Mouse (Mus musculus) adrenal gland, postnatal 25 days (tissue): Measurements from ENCODE around the gene Xbp1. TPM values are rescaled to one million over a fixed set of nuclear protein-coding genes. Genes with fewer than 3 reads are reported as not detected.
"Not testable (repeated sequence)": the region's sequence is repeated elsewhere in the genome, so short reads cannot be mapped to it uniquely, and the experiment has no call there.

Source experiments
- DNase-seq: peaks from one replicate; pipeline ENCODE4 v3.0.0; 2021; ENCODE audit warnings: mixed read lengths
- total RNA-seq: library from RNA; stranded (reverse); gene quantifications from 2 replicates; pipeline ENCODE4 v1.2.3, GENCODE M21; 2021

Xbp1 gene
- total RNA-seq, 1 experiment from 2014 or later: 149 TPM

DNA sequence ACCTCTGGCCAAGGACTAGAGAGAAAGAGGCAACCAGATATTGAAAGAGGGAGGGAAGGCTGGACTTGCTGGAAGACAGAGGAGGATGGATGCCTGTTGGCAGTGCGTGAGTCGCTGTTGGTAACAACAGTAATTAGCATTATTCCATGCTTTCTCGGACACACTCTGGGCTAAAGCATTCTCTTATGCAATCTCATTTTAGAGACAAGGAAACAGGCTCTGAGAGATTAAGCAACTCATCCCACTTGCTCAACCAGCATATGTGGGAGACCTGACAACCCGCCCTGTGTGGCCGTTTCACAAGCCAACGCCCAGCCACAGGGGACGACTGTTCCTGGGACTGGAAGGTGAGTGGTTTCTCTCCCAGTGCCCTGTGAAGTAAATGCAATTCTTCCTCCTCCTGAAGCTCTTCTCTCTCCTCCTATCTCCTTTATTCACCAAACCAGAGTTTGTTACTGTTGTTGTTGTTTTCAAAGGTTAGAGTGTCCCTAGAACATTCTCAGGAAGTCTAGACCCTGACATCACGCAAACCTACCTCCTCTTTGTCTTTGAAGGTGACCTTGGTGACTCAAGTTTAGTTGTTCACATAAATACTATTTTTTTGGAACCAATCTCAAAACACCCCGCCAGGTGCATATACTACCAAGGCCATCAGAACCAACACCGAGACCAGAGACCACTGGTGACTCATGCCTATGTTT is 18.0 kb upstream of the Xbp1 start:
- peak; percentile 38 for DNase-seq

DNA sequence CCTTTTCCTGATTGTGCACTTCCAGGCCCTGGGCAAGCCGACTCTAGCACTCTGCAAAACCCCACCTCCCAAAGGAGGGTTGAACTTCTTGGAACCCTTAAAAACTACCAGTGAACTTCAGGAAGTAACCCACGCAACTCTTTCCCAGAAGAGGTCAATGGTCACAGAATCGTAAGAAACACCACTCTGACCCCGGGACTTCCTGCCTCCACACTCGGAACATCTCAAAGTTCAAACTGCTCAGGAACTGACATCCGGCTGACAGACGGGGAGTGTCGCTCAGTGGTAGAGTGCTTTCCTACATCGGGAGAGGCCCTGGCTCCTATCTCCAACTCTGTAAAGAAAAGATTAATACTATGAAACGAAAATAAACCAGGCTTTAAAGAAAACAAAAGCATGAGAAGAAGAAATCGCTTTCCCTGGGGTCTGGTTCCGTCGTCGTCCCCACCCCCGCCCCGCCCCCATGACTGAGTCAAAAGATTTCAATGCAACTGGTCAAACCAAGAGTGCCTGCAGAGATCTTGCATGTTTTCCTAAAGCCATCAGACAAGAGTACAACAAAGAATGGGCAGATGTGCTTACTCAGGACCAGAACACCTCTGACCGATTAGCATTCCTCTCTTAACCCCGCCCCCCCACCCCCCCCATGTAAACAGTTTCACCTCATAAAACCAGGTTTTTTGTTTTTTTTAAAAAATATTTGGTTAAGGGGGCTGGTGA is 14.4 kb upstream of the Xbp1 start:
- no peak for DNase-seq

DNA sequence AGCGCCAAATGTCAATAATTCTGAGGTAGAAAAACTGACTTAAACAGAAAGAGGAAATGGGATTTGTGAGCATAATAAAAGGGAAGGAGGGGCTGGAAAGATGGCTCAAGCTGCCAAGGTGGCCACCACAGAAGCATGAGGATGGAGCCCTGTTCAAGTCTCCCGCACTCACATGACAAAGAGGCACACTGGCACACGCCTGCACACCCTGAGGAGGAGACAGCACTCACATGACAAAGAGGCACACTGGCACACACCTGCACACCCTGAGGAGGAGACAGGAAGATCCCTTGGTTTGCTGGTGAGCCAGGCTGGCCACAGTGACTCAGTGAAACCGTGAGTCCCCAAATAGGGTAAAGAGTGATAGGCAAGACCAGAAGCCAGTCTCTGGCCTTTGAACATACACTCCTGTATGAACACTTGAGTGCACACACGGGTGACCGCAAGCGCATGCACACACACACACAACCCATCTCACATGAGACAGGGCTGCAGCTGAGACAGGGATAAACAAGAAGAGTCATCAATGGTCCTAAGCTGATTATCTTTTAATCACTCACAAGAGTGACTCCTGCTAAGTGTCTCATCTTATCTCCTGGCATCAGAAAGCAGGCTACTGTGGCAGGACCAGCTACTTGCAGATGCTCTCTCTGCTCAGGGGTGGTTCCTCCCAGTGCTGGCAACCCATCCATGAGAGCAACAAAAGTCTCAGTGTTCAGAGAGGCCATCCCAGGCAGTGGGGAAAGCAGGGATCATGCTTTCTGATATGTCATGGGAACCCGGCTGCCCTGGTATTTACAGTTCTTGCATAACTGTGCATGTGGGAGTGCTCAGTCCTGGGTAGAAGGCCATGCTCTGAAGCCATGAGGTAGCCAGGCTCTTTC is 11.0 kb upstream of the Xbp1 start:
- no peak for DNase-seq

DNA sequence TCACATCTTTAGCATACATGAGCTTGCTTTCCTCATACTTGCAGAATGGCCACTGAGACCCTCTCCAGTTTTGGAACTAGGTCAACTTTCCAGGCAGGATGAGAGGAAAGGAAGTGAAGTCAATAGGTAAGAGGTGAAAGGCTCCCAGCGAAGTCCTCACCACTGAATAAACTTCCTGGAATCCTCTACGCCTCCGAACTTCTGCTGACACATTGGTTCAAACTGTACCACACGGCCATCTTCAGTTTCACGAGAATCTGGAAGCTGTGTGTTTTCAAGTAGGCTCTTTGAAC is 10.4 kb upstream of the Xbp1 start:
- no peak for DNase-seq

DNA sequence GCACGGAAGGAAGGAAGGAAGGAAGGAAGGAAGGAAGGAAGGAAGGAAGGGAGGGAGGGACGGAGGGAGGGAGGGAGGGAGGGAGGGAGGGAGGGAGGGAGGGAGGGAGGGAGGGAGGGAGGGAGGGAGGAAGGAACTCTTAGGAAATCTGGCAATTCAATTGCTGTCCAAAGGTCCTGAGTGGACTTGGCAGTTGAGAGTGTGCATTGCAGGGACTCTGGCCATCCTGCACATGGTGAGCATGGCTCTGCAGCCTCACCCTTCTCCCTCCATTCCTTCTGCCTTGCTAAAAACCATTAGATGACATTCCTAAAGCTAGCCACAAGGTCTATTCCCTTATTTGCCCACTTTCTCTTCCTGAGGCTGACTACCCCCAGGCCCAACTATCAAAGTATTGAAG is 9.8 kb upstream of the Xbp1 start:
- not testable (repeated sequence) for DNase-seq

DNA sequence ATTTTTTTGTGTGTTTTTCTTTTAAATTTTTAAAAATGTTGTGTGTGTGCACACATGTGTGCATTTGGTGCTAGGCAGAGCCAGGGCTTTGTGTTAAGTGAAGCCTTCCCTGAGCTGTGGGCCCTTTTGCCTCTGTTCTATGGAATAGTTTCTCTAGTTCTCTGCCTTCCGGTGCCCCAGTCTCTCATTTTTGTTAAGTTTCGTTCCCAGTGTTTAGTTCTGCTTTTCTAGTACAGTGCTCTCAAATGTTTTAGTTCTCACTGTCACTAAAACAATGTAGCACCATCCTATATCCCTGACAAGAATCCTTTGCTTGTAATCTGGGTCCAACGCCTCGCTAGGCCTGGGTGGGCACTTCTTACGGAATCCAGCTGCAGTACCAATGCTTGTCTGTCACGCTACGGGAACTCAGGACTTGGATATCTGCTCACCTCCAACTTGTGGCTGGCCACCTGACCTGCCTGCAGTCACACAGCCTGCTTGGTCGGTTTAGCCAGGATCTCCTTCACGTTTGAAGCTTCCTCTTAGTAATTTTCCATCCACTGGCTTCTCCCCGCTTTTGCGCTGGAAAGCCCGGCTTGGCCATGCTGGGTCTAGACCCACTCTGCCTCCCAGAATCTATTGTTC is 8.2 kb upstream of the Xbp1 start:
- DNase-seq: no peak

DNA sequence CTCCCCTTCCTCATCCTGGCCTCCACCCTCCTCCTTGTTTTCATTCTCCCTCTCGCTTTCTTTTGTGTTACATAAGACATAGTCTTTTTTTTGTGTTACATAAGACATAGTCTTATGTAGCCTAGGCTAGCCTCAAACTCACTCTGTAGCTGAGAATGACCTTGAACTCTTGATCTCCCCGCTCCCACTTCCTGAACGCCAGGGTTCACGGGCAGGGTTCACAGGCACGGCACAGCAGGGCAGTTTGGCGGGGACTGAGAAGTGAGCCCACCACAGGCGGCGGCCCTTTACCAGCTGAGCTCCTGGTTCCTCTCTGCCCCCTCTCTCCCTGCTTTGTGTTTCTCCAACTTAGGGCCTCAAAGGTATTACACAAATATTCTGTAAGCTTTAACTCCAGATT is 7.5 kb upstream of the Xbp1 start:
- no peak for DNase-seq

DNA sequence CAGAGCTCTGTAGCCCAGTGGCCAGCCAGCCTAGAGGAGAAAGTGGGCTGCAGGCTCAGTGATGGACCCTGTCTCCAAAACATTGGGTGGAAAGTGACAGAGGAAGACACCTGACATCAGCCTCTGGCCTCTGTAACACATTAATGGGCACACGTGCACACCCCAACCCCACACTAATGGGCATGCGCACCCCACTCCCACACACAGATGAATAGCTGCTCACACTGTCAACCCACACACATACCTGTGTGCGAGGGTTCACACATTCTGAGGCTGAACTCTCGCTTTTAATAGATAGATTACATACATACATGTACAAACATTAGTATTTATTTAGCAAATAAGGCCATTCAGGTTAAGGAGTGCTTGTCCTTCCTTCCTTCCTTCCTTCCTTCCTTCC is 6.4 kb upstream of the Xbp1 start:
- no peak for DNase-seq

DNA sequence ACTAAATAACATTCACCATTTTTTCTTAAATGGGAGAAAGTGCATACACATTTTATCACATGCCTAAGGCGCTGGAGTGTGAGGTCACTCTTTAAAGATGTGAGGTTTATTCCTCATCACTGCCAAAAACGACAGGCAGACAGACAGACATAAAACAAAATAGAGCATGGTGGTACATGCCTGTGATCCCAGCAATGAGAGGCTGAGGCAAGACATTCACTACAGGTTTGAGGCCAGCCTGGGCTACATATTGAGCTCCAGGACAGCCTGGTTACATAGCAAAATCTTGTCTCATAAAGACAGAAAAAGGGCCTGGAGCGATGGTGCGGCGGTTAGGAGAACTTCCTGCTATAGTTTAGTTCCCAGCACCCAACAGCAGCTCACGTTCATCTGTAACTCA is 5.3 kb upstream of the Xbp1 start:
- no peak for DNase-seq

DNA sequence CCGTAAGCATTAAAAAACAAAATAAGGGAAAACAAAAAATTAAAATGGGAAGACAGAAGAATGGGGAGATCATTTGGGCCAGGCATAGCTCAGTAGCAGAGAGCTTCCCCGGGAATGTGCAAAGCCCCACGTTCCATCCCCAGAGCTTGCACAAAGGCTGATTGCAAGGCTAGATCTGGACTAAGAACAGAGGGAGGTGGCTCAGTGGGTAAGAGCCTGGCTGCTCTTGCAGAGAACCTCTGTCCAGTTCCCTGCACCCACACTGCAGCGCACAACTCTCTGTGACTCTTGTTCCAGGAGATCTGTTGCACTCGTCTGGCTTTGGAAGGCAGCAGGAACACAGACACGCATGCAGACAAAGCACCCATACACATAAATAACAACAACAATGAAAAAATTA is 4.8 kb upstream of the Xbp1 start:
- DNase-seq: no peak

DNA sequence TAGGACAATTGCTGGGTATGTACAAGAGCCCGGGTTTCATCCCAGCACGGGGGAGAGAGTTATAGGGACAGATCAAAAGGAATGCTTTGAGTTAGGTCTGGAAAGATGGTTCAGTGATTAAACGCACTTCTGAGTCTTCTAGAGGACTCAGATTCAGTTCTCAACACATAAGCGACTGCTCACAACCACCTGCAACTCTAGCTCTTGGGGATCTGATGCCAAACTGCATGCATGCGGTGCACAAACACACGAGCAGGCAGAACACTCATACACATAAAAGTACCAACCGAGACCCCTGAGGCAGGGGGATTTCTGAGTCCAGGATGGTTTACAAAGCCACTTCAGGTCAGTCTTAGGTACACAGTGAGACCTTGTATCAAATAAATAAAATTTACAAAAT is 4.3 kb upstream of the Xbp1 start:
- no peak for DNase-seq

DNA sequence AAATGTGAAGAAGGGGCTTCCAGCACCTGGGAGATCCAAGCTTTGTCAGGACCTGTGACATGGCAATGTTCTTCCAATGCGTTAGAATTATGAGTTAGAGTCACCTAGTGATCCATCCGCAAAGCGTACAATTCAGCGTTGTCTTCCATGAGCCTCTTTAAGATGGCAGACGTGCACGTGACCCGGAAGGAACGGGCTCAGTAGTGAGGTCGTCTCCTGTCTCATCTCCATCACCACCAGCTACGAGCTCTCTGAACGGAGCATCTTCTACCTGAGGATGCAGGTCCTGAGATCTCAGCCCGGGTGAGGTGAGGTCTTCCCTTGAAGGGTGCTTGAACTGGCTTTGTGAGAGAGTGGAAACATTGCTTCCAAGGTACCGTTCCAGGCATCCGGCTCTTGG is 3.8 kb upstream of the Xbp1 start:
- DNase-seq: no peak

DNA sequence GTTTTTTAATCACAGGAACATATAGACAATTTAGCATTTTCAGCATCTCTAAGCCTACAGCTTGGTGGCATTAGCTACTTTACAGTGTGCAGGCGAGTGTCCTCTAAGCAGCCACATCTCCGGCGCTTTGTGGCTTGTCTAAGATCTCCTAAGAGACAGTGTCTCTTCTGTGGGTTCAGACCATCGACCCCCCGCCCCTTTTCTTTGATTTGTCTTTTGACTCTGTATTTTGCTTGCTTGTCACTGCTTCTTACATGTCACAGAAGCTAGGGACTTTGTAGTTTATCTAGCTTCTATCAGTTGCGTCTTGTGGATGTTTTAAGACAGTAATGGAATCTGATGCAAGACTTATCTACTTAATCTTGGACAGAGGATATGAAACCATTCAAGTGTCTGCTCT is 3.1 kb upstream of the Xbp1 start:
- no peak for DNase-seq

DNA sequence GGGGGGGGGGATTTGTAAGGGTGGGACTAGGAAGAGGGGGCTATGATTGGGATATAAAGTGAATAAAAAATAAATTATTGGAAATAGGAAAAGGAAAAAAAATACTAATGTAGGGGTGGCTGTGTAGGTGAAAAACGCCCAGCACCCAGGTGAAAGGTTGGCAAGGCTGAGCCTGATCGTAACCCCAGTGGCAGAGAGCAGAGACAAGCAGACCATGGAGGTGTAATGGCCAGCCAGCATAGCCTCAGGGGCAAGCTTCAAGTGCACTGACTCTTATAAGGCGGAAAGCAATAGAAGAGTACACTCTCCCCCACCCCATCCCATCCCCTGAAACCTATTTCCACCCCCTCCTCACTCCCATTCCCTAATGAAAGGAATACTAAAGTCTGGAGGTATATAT is 778 bp upstream of the Xbp1 start:
- no peak for DNase-seq

DNA sequence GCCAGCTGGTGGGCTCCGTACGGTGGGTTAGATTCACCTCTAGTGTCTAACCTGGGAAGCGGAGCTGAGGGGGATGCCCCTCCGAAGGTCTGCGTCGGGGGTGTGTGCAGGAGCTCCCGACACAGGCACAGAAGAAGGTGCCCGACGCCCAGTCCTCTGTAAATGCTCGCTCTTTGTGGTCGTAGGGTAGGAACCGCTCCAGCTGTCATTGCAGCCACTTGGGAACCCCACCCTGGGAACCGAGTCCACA is 732 bp downstream of the Xbp1 start:
- DNase-seq: no peak

DNA sequence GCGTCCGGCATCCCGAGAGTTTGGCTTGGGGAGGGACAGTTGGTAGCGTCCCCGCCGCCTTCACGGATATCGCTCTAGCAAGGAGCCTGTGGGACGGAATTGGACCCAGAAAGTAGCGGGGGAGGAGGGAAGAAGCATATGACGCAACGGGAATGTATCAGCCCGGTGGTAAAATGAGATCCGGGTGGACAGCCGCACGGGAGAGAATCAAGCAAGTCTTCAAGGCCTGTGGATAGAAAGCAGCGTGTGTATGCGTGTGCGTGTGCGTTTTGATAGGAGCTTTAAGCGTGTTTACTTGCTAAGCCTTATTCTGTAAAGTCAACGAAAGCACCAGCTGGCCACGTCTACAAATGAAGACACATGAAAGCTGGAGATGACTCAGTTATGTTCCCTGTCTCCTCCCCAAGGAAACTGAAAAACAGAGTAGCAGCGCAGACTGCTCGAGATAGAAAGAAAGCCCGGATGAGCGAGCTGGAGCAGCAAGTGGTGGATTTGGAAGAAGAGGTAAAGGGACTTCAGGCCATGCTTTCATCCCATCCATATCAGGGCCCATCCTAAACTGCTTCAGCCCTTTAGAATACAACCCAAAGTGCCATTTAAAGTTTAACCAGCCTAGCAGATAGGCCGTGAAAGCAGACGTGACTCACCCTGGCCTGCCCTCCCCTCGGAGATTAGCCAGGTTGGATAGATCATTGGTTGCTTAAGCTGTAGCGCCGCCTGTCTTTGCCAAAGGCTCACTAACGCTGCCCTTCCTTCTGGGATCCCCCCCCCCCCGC is 1.2 kb downstream of the Xbp1 start:
- peak; percentile 71 for DNase-seq

DNA sequence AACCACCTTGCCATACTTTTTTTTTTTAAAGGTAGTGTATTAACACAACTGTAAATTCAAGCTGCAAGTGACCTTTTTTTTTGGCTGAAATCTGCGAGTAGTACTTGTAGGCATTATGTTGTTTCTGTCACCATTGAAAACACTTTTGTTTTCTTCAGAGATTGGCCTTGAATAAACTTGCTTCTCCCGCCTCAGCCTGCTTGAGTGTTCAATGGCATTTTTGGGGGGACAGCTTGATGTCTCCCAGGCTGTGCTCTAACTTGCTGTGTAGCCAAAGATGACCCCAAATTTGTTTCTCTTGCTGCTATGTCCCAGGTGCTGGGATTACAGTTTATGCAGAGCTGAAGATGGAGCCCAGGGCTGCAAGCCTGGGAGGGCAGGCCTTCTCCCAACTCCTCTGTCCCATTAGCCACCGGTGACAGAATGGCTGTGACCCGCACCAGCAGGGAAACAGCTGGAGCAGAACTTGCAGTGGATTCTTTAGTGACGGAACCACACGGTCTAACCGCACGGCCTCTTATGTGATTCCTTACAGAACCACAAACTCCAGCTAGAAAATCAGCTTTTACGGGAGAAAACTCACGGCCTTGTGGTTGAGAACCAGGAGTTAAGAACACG is 2.4 kb downstream of the Xbp1 start:
- no peak for DNase-seq

DNA sequence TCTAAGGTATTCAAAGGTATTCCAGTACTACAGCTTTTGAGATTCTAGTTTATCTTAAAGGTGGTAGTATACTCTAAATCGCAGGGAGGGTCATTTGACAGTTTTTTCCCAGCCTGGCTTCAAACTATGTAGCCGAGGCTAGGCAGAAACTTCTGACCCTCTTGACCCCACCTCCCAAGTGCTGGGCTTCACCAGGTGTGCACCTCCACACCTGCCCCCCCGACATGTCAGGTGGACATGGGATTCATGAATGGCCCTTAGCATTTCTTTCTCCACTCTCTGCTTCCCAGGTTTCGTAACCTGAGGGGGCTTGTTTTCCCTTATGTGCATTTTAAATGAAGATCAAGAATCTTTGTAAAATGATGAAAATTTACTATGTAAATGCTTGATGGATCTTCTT is 5.0 kb downstream of the Xbp1 start:
- DNase-seq: no peak

DNA sequence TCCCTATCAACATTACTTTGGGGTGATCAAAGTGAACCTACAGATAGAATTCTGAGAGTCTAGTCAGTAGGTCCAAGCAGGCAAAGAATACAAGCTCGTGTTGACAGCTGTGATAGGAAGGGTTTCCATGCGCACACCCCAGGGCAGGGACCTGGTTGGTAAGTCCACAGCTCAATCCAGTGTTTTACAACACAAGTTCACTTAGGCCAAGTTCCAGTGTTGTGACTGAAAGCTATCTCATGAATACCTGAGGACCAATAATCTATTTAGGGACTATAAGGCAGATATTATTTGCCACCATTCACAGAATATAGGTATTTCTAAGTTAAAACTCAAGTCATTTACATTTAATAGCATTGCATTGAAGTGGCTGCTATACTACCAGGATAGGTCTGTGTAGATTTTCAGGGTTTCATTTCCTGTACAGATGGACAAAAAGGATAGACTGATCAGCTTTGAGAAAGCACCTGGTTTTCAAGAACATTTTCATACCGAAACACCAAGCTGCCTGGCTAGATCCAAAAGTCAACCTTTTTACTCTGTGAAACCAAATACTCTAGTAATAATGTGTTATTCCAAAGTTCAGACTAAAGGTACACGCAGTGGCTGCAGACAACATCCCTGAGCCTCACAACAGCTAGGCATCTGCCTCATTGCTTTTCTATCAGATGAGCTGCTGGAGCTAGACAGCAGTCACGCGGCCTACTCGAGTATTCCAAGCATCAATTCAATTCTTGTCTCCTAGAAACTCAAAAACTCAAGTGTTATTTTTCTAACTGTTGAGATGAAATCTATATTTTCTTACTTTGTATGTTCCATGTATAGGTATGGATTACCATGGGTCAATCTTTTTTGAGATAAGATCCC is 6.3 kb downstream of the Xbp1 start:
- DNase-seq: no peak

DNA sequence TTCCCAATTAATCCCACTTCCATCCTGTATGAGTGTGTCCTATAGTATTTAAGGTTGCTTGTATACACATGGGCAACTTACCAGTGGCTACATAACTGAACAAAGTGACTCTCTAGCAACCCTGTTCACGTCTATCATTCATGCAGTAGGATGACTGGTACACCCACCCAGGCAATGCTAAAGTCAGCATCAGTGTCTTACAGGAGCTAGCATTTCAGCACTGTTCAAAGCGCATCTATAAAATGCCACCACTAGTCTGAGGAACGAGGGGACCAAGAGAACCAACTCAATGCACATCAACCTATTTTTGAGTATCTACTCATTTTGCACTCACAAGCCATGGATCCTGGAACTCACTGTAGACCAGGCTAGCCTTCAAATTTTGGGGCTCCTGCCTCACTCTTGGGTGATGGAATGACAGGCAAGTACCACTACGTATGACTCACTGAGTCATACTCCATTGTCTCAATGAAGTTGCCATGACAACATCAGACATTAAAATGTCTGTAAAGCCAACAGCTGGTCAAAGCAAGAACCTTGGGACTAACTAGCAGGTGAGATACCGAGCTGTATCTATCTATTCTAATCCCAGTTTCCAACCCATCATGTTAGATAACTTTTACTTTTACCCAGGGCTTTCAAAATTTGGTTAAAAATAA is 7.5 kb downstream of the Xbp1 start:
- no peak for DNase-seq

DNA sequence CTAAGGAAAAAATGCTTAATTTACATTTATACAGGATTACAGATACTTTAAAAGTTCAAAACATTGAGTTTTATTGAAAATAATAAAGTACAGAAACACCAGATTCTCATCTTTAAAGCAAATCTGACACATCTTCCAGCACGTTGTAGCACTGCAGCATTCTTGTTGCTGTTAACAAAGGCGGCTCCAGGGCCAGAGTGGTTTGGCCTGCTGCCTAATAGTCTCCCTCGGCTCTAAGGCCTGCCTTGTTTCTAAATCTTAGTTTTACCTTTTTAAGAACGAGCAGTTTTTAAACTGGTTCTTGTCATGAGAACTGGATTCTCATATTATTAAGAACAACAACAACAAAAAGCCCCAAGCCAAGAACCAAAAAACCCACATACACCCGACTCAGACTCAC is 8.4 kb downstream of the Xbp1 start:
- DNase-seq: no peak
